Mouse (Mus musculus) megakaryocyte, adult 5-6 weeks (primary cell): ENCODE measurements around the gene Ier5. TPM values are rescaled to one million over a fixed set of nuclear protein-coding genes. Genes with fewer than 3 reads are reported as not detected.

Experiments
- ATAC-seq: 2 replicates; pipeline ENCODE4 v1.8.0; 2016; ENCODE audit warnings: mild to moderate bottlenecking, inconsistent platforms; ENCODE audit not compliant: poor library complexity, severe bottlenecking
- total RNA-seq, 2 experiments: library from RNA; stranded (forward) in 1 of 2; stranded (reverse) in 1 of 2; fragments of 153-499, 151-499 nt in 1 of 2; fragments of 221-1000, 200-1000 nt in 1 of 2; gene quantifications; 2 replicates each; pipeline versions ENCODE4 v1.2.3 to v1.2.4; 2015 to 2017

Ier5 gene
- total RNA-seq, 2 experiments from 2014 or later = 35.4 to 58.4 TPM

DNA sequence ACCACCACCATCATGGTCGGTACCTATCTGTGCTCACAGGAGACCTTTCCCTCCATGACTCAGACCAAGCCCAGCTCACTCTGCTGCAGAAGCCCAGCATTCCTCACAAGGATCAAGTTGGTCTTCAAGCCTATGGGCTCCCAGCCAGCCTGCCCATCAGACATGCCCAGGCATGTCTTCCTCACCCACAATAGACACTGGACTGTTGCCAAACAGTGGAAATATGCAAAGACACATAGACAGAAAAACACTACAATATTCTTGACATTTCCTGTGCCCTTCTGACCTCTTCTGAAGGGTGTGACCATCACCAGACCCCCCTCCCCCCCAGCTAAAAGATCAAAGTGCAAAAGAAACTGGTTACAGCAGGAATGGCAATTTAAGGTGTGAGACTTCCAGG lies 43.3 kb downstream of the Ier5 start:
- ATAC-seq = no peak

DNA sequence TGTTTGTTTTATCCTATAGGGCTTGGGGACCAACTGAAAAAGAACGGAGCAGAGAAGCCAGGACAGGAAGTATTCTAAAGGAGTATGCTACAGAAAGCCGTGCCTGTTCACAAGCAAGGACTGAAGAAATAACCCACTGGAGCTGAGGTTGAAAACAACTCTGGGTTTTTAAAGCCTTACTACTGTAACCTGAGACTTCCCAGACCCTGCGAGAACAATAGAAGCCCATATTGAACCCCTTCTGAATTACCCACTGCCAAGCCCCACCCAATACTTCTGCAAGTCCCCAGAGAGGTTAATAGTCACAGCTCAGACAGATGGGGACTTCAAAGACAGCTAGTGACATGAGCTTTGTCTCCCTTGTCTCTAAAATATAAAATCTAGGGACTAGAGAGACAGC lies 44.4 kb downstream of the Ier5 start:
- ATAC-seq = no peak

GRCm38 (mm10) chr1:155054366-155054965 lies 45.0 kb downstream of the Ier5 start:
- peak; percentile 20 for ATAC-seq

- ATAC-seq = no peak
These were observed 46.1 kb downstream of the Ier5 start for GRCm38 (mm10) chr1:155053296-155053695.

- ATAC-seq = no peak
These were observed 46.7 kb downstream of the Ier5 start for GRCm38 (mm10) chr1:155052761-155053166.

DNA sequence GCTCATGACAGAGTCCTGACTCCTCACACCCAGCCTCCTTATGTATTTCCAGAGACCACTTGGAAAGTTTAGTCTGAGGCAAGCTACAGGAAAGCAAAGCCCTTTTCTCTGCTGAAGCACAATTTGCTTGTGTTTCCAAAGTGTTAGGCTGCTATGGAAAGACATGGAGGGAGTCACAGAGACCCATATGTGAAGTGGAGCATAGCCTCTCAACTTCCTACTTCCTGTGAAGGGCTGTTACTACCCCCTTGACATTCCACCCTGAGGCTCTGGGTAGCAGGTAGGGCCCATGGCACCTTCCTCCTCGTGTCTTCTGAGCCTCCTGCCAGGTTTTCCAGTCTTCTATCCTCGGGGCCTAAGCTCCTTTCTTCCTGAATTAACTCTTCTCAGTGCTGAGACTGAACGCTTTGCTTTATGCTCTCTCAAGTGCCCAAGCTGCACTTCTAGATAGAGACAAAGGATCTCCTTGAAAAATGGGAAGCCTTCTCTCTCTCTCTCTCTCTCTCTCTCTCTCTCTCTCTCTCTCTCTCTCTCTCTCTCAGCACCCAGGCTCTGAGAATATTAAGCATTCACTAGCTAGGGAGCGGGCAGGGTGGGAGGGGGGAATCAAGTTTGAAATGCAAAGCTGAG lies 47.2 kb downstream of the Ier5 start:
- ATAC-seq = no peak

GRCm38 (mm10) chr1:155051701-155052127 lies 47.7 kb downstream of the Ier5 start:
- no peak for ATAC-seq

DNA sequence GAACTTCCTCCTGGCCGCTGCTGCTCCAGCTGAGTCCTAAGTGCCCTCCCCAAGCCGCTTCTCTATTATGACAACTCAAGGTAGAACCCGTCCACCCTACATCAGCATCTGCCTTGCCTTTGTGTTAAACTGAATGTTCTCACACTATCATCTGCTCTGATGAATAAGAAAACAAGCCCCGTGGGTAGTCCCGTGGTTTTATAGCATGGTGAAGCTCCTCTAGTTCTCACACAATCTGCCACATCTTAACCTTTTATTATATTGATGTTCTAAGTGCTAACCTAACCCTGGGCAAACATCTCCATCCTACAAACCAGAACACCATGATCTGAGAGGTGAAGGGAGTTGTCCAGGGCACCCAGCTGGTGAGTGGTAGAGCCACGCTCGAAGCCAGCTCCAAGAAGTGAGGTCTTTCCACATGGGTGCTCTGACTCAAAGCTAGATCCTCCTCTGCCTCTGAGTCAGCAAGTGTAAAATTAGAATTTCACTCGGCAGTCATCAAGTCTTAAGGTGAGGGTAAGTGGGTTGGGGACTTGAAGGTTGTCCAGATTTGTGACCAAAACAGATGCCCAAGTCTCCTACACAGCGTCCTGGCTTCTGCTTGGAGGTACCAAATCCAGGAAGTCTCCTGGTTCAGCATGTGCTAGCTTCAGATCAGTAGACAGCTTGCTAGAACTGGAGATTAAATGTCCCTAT lies 48.4 kb downstream of the Ier5 start:
- peak; percentile 47 for ATAC-seq

GRCm38 (mm10) chr1:155050174-155050573 lies 49.3 kb downstream of the Ier5 start:
- ATAC-seq = peak; percentile 83

- peak; percentile 68 for ATAC-seq
These were observed 50.5 kb downstream of the Ier5 start for GRCm38 (mm10) chr1:155048947-155049346.

Other genes with a start within 250 kb of the Ier5 start
- gene Cacna1e, start 215.1 kb downstream of the Ier5 start, total RNA-seq (2015) = 0.02 and 0.23 TPM in 2 replicates
- gene Cacna1e, start 215.1 kb downstream of the Ier5 start, total RNA-seq (2017) = 0.26 and 0.85 TPM in 2 replicates
- 4.5 TPM in 2 replicates for gene Mr1, start 47.2 kb upstream of the Ier5 start, total RNA-seq (2015)
- gene Mr1, start 47.2 kb upstream of the Ier5 start, total RNA-seq (2017) = 3.0 and 4.6 TPM in 2 replicates
- 12.8 and 18.0 TPM in 2 replicates for gene Stx6, start 59.1 kb upstream of the Ier5 start, total RNA-seq (2015)
- 34.8 and 36.4 TPM in 2 replicates for gene Stx6, start 59.1 kb upstream of the Ier5 start, total RNA-seq (2017)
- not detected in 2 replicates for gene BC034090, start 144.8 kb upstream of the Ier5 start, total RNA-seq (2015)
- gene BC034090, start 144.8 kb upstream of the Ier5 start, total RNA-seq (2017) = 0.45 TPM in 1 of 2 replicates, not detected in the other